Mouse (Mus musculus): ENCODE results near the gene Rps10. TPM values are rescaled to one million over a fixed set of nuclear protein-coding genes. Genes with fewer than 3 reads are reported as not detected.

The Rps10 gene
- total RNA-seq, 2 experiments from 2014 or later: 400 to 411 TPM

DNA sequence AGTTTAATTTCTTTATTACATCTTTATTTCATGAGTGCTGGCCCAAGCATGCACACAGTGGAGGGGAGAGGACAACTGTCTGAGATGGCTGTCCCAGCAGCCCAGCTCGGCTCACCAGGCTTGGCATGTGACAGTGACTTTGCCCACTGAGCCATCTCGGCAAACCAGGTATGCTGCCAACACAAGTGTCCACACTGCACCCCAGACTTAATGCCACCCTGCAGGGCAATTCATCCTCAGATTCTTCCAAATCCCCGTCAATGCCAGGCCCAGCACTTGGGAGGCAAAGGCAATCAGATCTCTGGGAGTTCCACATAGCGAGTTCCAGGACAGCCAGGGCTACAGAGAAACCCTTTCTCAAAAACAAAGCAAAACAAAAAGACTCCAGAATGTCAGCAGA is 23.5 kb downstream of the Rps10 start:
- DNase-seq (ENCODE audit: low spot score): no peak

DNA sequence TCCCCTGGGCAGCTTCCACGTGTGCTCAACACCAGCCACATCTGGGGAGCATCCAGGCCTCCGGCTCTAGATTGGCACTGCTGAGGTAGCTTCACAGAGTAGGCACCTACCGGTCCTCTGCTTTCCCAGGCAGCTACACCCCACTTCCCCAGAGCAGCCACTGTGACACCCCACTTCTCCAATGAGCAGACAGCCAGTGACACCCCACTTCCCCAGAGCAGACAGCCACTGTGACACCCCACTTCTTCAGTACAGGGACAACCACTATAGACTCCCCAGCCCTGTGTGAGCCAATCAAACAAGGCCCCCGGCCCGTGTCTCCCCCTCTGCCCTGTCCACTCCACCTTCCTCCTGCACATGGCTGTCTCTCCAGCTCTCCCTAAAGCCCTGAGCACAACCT is 24.5 kb downstream of the Rps10 start:
- no peak for DNase-seq (ENCODE audit: low spot score)

DNA sequence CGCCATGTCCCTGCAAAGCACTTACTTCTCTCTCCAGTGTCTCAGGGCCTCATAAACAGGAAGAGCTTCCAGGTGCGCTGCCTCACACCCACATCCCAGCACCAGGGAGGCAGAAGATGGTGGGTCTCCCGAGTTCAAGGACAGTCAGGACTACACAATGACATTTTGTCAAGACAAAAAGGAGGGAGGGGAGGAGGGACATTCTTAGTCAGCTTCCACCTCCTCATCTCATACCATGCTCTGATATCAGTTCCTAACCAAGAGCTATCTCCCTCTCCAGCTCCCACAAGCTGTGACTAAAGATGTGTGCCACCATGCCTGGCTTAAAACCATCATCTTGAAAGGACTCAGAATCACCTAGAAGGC is 25.0 kb downstream of the Rps10 start:
- DNase-seq (ENCODE audit: low spot score): no peak

DNA sequence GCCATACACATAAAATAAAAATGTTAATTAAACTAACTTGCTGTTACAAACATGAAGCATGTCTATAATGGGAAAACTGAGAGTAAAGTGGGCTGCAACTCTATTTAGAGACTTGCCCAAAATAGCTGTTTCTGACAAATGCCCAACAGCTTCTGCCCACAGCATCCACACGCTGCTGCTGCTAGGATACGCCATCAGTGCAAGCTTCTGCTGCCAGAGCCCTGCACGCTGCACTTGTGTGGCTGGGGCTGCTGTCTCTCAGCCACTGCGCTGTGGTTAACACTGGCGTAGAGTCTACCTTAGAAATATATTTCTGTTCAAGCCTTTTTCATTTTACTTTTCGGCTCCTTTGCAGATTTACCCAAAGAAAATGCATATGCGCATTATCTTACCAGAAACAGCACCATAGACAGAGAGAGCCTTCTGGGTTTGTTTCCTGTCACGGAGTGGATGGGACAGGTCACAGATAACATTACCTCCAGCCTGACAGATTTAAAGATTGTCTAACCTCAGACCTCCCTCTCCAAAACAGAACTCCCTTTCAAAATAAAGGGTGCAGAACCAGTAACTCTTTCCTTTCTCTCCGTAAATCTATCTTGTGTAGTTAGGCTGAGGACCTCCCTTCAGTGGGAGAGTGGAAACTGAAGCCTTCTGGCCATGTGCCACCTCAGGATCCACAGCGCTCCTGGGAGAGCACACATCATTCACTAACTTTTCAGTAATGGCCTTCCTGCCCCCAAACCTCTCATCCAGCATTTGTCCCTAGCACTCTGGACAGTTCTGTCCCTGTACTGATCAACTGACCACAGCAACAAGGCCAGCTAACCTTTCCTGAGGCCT is 25.6 kb downstream of the Rps10 start:
- DNase-seq (ENCODE audit: low spot score): no peak

DNA sequence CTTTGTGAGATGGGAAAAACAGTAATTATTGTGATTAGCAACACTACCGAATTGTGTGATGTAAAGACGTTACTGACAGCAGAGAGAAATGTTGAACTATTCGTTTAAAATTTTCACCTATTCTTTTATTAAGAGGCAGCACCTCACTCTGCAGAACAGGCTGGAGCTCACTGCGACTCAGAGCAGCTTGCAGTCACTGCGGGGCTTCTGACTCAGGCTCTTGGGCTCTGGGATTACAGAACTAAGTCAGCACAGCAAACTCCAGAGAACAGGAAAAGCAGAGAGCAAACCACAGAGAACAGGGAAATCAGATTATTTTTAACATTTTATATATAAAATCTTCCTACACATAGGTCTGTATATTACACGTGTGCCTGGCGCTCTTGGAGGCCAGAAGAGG is 26.9 kb downstream of the Rps10 start:
- DNase-seq (ENCODE audit: low spot score): no peak

DNA sequence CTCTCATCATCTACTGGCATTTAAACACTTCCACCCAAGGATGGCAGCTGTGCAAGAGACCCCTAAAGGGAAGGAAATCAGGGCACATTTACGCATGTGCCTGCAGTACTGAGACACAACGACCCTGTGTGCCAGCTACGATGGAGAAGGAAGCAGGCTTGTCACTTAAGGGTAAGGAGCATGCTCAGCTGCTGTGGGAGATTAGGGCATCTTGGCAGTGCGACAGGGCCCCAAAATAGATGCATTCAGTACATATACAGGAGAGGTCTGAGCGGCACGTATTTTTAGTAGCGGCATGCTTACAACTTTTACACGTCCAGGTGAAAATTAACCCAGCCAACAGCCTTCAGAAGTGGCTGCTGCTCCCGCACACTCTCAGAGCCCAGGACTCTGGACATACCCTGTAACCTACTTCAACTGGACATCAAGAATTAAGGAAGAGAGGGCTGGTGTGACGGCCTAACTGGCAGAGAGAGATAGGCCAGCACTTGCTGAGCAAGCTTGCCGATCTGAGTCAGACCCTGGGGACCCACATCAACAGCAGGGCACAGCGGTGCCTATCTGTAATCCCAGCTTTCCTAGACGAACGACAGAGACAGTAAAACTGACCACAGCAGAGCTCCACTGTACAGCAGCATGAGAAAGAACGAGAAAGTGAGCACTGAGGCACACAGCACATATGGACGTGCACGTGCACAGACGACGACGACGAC is 32.8 kb downstream of the Rps10 start:
- DNase-seq (ENCODE audit: low spot score): peak; percentile 84

DNA sequence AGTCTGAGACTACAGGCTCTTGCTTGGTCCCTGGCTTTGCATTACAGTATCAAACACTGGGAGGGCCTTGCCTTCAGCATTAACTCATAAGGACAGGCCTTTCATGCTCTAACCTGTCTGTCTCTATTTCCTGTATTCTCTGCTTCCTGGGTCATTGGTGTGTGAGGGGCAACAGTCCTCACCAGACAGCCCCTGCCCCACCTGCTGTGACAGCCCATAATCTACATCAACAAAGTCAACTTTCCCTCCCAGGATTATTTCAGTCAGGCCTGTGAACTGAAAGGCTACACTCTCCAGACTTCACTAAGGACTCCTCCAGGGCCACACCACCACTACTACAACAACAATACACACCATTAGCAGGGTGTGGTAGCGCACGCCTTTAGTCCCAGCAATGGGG is 33.4 kb downstream of the Rps10 start:
- DNase-seq (ENCODE audit: low spot score): no peak

DNA sequence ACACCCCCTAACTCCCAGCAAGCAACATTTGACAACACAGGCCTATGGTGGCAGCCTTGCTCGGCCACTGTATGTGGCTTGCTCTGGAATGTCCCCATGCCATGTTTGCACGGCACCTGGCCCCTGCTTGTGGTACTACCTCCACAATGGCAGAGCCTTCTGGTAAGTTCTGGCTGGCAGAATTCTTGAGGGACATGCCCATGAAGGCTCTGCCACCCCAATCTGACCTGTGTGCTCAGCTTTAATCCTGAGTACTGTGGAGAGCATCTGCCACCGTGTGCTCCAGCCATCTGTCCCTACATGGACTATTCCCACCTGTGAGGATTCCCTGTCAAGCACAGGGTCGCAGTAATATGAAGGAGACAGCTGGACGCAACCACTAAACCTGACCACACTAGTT is 35.6 kb downstream of the Rps10 start:
- DNase-seq (ENCODE audit: low spot score): no peak

DNA sequence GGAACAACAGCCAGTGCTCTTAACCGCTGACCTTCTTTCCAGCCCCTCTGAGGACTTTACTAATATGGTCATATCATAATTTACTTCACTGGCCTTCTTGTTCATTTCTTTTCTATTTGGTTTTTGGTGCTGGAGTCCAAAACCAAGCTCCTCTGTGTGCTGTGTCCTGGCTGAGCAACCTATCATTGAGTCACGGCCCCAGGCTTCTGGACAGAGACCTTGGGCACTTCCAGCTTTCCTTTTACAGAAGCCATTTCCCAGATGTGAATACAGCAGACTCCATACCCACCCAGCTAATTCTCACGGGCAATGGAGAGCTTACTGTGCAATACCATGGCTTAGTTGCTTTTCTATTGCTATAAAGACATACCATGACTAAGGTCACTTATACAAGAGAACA is 36.2 kb downstream of the Rps10 start:
- no peak for DNase-seq (ENCODE audit: low spot score)

DNA sequence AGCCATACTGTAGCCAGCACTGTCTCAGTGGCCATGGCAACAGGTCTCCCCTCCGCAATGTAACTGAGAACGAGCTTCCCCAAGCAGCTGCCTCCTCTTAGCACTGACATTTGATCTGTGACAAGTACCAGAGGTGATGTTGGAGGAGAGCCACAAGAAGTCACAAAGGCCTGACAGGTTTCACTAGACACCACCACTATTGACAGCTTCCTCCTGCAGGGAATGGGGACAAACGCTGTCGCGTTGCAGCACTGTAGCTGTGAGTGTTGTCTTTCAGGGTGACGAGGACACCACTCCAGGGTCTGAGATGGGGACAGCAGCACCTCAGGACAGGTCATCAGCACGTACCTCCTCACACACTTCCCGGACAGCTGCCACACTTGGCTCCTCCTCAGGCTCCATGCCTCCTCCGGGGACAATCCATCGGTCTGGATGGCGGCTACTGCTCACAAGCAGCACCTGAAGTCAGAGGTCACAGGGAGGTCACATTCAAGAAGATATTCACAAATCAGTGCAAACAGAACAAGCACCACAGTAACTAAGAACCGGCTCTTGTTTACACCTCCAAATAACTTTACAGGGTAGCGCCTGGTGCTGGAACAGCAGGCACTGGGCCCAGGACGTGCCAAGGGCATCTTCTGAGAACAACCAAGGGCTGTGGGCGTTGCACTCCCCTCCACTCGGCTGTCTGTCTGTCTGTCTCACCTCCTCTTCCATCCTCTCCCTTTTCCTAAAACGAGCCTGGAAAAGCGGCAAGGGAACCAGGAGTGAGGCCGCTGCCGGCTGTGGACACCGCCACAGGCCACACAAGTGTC is 39.9 kb downstream of the Rps10 start:
- DNase-seq (ENCODE audit: low spot score): peak; percentile 59

DNA sequence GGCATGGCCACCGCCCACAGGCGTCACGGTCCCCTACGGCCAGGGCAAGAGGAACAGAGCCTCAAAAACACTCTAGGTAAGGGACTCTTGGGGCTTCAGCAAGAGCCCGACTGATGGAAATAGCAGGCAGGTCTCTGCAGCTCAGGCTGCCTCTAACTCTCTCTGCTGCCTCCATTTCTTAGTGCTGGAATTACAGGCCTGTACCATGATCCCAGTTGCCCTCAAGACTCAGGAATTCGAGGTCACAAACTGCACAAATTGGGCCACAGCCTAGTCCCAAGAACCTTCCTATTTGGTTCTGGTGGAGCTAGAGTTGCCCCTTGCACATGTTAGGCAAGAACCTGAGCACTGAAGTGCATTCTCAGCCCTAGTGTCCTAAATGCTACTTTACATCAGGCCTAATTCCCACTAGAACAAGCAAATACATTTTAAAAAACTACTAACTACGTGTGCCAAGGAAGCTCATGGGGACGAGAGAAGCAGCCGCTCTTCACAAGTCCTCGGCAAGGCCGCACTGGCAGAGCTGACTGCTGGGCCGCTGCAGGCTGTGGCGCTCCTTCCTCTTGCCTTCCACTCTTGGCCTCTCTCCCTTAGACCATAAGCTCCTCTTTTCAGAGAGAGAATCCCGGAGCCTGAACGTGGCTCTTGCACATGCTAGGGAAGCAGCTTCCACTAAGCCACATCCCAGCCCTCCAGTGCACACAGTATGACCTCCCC is 40.7 kb downstream of the Rps10 start:
- DNase-seq (ENCODE audit: low spot score): no peak

DNA sequence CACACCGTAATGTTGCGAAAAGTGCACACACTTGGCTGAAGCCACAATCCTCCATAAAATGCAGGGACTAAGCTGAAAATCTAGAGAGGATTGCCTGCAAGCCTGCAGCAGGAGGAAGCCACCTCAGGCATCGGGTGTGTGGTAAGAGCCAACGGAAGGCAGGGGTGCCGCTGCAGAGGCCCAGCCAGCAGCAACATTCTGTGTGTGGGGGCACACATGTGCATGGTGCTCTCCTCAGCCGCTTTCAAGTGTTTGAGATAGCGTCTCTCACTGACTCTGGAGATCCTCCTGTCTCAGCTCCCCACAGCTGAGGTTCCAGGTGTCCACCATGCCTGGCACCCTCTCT is 43.9 kb downstream of the Rps10 start:
- DNase-seq (ENCODE audit: low spot score): no peak

DNA sequence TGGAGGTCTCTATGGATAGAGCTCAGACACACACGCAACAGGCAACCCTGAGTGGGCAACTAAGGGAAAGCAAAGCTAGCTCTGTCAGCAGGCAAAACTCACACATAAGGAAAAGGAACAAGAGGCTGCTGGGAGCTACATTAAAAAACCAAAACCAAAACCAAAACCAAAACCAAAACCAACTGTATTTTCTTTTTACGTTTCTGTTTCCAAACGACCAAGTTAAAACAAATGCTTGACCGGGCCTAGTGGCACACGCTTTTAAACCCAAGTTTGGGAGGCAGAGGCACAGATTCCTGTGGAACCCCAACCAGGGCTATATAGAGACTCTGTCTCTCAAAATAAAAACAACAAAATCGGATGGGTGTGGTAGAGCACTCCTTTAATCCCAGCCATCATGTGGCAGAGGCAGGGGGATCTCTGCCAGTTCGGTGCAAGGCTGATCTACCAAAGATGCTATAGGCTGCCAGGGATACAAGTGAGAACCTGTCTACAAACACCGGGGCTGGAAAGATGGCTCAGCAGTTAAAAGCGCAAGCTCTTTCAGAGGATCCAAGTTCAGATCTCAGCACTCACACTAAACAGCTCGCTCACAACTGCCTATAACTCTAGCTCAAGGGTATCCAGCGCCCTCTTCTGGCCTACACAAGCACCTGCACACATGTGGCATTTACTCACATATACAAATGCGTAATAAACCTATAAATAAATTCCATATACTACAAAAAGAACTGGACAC is 44.5 kb downstream of the Rps10 start:
- no peak for DNase-seq (ENCODE audit: low spot score)

DNA sequence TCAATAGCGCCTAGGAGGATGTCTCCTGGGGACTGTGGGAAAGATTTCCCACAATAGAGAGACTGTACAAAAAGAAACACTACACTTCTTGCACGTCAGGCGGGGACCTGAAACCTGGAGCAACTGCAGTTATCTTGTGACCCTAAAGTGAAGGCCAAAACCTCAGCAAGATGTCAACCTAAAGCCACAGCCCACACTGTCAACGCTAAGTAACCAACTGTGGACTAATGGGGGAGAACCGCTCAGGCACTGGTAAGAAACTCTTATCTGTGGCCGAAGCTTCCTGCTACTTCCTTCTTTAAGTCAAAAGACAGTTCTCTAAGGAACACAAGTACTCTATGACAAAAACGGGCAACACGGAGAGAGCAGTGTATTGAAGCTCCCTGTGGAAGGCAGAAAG is 48.2 kb downstream of the Rps10 start:
- no peak for DNase-seq (ENCODE audit: low spot score)

DNA sequence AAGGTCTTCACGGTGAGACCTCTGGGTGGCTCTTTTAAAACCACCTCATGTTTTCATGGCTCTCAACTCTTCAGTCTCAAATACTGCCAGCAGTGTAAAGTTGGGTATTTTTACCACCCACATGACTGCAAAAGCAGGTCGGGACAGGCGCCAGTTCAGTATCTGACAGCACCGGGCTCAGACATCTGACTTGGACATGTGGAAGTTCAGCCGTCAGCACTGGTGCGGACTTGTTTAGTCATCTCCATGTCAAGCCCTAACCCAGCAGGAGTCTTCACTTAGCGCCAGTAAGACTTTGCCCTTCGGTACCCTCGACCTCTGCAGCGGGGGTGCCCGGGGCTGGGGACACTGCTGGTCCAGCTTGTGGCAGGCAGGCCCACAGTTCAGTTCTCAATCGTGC is 49.2 kb downstream of the Rps10 start:
- DNase-seq (ENCODE audit: low spot score): peak; percentile 83

DNA sequence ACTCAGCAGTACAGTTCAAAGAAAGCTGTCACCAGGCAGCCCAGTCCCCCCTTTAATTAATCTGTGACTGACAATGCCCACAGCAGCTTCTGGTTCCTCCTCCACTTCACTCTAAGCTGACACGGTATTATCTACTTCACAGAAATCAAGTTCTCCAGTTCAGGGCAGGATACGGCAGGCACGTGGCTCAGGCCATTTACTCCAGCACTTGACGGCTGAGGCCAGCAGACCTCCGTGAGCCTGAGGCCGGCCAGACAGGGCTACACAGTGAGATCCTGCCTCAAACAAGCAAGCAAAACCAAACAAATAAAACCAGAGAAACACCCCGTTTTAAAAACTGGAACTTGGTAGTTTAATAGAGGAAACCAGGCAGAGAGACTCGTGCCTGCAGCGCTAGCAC is 49.8 kb downstream of the Rps10 start:
- peak; percentile 49 for DNase-seq (ENCODE audit: low spot score)

DNA sequence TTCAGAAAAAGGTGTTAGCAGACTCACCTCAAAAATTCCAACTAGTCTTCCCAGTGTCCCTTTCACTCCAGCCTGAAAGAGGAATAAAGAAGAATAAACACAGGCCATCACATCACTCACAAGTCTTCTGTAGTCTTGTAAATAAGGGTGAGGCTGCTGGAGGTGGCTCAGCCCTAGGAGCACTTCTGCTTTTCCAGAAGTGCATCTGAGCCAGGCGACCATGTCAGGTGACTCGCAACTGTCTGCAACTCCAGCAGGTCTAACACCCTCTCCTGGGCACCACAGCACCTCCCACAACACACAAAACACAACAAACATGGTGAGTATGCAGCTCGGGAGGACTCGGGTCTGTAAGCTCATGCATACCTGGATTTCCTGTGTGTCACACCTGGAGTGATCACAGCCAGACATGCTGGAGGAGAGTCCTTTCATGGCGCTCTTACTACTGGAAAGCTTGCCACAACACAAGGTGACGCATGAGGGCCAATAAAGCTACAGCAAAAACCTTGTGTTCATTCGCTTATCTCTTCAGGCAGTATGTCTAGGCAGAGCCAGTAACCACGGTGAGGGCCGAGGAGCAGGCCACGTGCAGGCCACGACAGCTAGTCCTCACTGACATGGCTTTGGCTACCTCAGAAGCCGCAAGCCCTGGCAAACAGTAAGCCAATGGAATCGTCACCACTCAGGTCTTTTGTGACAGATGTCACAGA is 53.1 kb downstream of the Rps10 start:
- no peak for DNase-seq (ENCODE audit: low spot score)

All from gastrocnemius, adult 18-20 months (tissue).